Mouse (Mus musculus) stomach, embryonic 16.5 days (tissue): ENCODE measurements at regions not wholly inside any gene's neighbourhood (a gene's known extent, or its start where the extent isn't known, plus 50 kb on each side); places are given as distances from the start of the nearest gene placed in this dataset.
A peak's percentile ranks its signal among the peaks of the same experiment; 100 is the strongest.

Experiments used
- ATAC-seq: fragments of 200-750 bp; cut with Nextera tagmentation; 2 replicates; pipeline ENCODE4 v1.8.0; 2017; ENCODE audit warnings: moderate number of reproducible peaks, moderate TSS enrichment; ENCODE audit not compliant: insufficient read depth, low FRiP score
- H3K27ac ChIP-seq: fragments of 300-500 bp; sonication (generic); 2 replicates; pipeline ENCODE4 v1.5.1; 2014; ENCODE audit warnings: low read length
- H3K27me3 ChIP-seq: fragments of 300-500 bp; sonication (generic); 2 replicates; pipeline ENCODE4 v1.6.1; 2014; ENCODE audit warnings: low read length, control low read depth, mixed read lengths; ENCODE audit not compliant: control insufficient read depth, insufficient read depth
- H3K36me3 ChIP-seq: fragments of 300-500 bp; sonication (generic); 2 replicates; pipeline ENCODE4 v1.6.1; 2014; ENCODE audit warnings: low read length; ENCODE audit not compliant: control insufficient read depth, insufficient read depth
- H3K4me1 ChIP-seq: fragments of 300-500 bp; sonication (generic); 2 replicates; pipeline ENCODE4 v1.6.1; 2014; ENCODE audit warnings: low read length, control low read depth, mixed read lengths; ENCODE audit not compliant: control insufficient read depth, insufficient read depth
- H3K4me2 ChIP-seq: fragments of 300-500 bp; sonication (generic); 2 replicates; pipeline ENCODE4 v1.6.1; 2014; ENCODE audit warnings: low read depth, low read length, mixed read lengths
- H3K4me3 ChIP-seq: fragments of 300-500 bp; sonication (generic); replicated peaks from 2 replicates; pipeline ENCODE4 v1.5.1; 2014; ENCODE audit warnings: mild to moderate bottlenecking, low read length
- H3K9ac ChIP-seq: fragments of 300-500 bp; sonication (generic); 2 replicates; pipeline ENCODE4 v1.6.1; 2014; ENCODE audit warnings: low read length
- H3K9me3 ChIP-seq: fragments of 300-500 bp; sonication (generic); replicated peaks from 2 replicates; pipeline ENCODE4 v1.6.1; 2016; ENCODE audit warnings: low read length, control low read depth; ENCODE audit not compliant: control insufficient read depth
- WGBS: fragments of 180-500 bp; shearing (Covaris S2); extraction: QIAGEN DNeasy Blood & Tissue Kit; methylation state at CpG from one replicate; pipeline ENCODE4 v1.1.7; 2014; 5-methylcytosine and 5-hydroxymethylcytosine counted together

GRCm38 (mm10) chr13:55974105-55974504 lies 138.1 kb upstream of the Pitx1 start:
- H3K27ac ChIP-seq: peak overlapping the region; percentile 92
- ATAC-seq: peak; percentile 41; the same call in 1 of the 2 replicates

DNA sequence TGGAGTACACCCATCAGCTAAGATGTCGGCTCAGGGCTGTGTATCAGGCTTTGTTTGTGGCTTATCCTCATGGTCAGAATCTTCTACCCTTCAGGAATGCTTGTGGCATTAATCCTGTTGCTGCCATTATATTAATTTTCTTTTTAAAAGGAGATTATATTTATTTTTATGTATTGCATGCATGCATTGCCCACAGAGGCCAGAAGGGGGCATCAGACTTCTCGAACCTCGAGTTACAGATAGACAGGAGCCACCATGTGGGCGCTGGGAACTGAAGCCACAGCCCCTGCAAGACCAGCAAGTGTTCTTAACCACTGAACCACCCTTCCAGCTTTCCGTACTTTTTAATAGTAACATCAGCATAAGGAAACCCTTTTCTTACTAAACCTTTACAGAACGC lies 134.7 kb upstream of the Pitx1 start:
- H3K27me3 ChIP-seq: no peaks in the 10 kb centered on the region
- 82% methylated on average over 6 of the region's 6 CpGs for WGBS

More at GRCm38 (mm10) chr13:55974105-55974504, 138.1 kb upstream of the Pitx1 start:
- Histone ChIP-seq H3K4me1 (peaks cover 33% of the 10 kb centered on the region), H3K4me2 (peak overlapping the region; percentile 50; the same call in 1 of the 2 replicates), H3K4me3 (peak overlapping the region; percentile 26; the same call in 1 of the 2 replicates), H3K9me3 (no peaks in the 10 kb centered on the region), H3K36me3 (no peaks in the 10 kb centered on the region), H3K9ac (peak overlapping the region; percentile 63; the same call in 1 of the 2 replicates), H3K27me3 (no peaks in the 10 kb centered on the region)
- WGBS: 47% methylated on average over 5 of the region's 5 CpGs

GRCm38 (mm10) chr13:55969473-55969872 lies 133.5 kb upstream of the Pitx1 start:
- H3K27ac ChIP-seq: no peak overlapping the region
- ATAC-seq: no peak
- H3K4me2 ChIP-seq: no peak overlapping the region
- peaks cover 21% of the 10 kb centered on the region for H3K4me1 ChIP-seq
- no peaks in the 10 kb centered on the region for H3K9me3 ChIP-seq
- no peaks in the 10 kb centered on the region for H3K27me3 ChIP-seq
- H3K36me3 ChIP-seq: no peaks in the 10 kb centered on the region
- no peak overlapping the region for H3K9ac ChIP-seq
- 87% methylated on average over 4 of the region's 4 CpGs for WGBS
- no peak overlapping the region for H3K4me3 ChIP-seq

More for the DNA sequence above, 134.7 kb upstream of the Pitx1 start:
- Histone ChIP-seq H3K4me2 (no peak overlapping the region), H3K9me3 (no peaks in the 10 kb centered on the region), H3K9ac (no peak overlapping the region), H3K4me1 (peaks cover 24% of the 10 kb centered on the region), H3K27ac (no peak overlapping the region), H3K4me3 (no peak overlapping the region), H3K36me3 (no peaks in the 10 kb centered on the region)
- ATAC-seq: no peak

- Histone ChIP-seq H3K36me3 (no peaks in the 10 kb centered on the region), H3K4me1 (peaks cover 21% of the 10 kb centered on the region), H3K9me3 (no peaks in the 10 kb centered on the region), H3K27ac (peak overlapping the region; percentile 46), H3K4me2 (no peak overlapping the region), H3K27me3 (no peaks in the 10 kb centered on the region), H3K9ac (no peak overlapping the region), H3K4me3 (no peak overlapping the region)
- no peak for ATAC-seq
- WGBS: 79% methylated on average over 6 of the region's 6 CpGs
These were observed 131.2 kb upstream of the Pitx1 start for GRCm38 (mm10) chr13:55967151-55967550.

GRCm38 (mm10) chr13:55963005-55963620 lies 127.1 kb upstream of the Pitx1 start:
- 8% methylated on average over 22 of the region's 22 CpGs for WGBS
- Histone ChIP-seq H3K9me3 (no peaks in the 10 kb centered on the region), H3K27me3 (no peaks in the 10 kb centered on the region), H3K27ac (peak overlapping the region; percentile 88), H3K4me3 (peak overlapping the region; percentile 32), H3K4me1 (peaks cover 25% of the 10 kb centered on the region), H3K36me3 (no peaks in the 10 kb centered on the region), H3K4me2 (peak overlapping the region; percentile 53), H3K9ac (peak overlapping the region; percentile 54)
- peak; percentile 77 for ATAC-seq

- Histone ChIP-seq H3K9me3 (no peaks in the 10 kb centered on the region), H3K4me3 (peak overlapping the region; percentile 32), H3K4me2 (peak overlapping the region; percentile 53), H3K4me1 (peaks cover 26% of the 10 kb centered on the region), H3K27me3 (no peaks in the 10 kb centered on the region), H3K36me3 (no peaks in the 10 kb centered on the region), H3K27ac (peak overlapping the region; percentile 88), H3K9ac (peak overlapping the region; percentile 54)
- WGBS: 17% methylated on average over 18 of the region's 18 CpGs
- 0 out of 2 replicates have a peak, but pooled peaks have one; percentile 26 for ATAC-seq
These were observed 126.4 kb upstream of the Pitx1 start for GRCm38 (mm10) chr13:55962254-55962866.

DNA sequence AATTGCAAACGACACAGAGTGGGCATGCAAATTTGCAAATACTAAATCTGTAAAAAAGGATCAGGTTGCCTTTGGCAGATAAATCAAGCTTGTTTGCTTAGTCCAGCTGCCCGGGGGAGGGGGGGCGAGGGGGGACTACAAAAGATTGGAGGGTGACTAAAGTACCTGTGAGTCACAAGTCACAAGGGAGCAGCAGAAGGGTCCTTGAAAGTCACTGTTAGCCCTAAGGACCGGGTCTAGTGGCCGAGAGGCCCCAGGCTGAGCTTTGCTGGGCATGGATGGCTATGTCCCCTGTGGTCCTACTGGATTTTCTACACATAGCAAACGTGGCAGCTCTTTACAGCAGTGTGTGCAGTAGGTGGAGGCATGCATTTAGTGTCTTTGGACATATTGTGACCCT lies 118.4 kb upstream of the Pitx1 start:
- Histone ChIP-seq H3K9me3 (0 out of 2 replicates have a peak, but pooled peaks cover 4% of the 10 kb centered on the region), H3K4me1 (peaks cover 18% of the 10 kb centered on the region; the same call in 1 of the 2 replicates), H3K27me3 (no peaks in the 10 kb centered on the region), H3K4me2 (no peak overlapping the region), H3K36me3 (no peaks in the 10 kb centered on the region), H3K9ac (no peak overlapping the region), H3K4me3 (no peak overlapping the region), H3K27ac (no peak overlapping the region)
- WGBS: 65% methylated on average over 6 of the region's 6 CpGs
- ATAC-seq: no peak

GRCm38 (mm10) chr13:55953426-55953825 lies 117.4 kb upstream of the Pitx1 start:
- Histone ChIP-seq H3K4me2 (no peak overlapping the region), H3K4me3 (no peak overlapping the region), H3K9ac (no peak overlapping the region), H3K27ac (no peak overlapping the region), H3K9me3 (0 out of 2 replicates have a peak, but pooled peaks cover 4% of the 10 kb centered on the region), H3K36me3 (no peaks in the 10 kb centered on the region), H3K27me3 (no peaks in the 10 kb centered on the region), H3K4me1 (peaks cover 17% of the 10 kb centered on the region; the same call in 1 of the 2 replicates)
- 90% methylated on average over 2 of the region's 2 CpGs for WGBS
- ATAC-seq: no peak

- H3K4me2 ChIP-seq: no peak overlapping the region
- no peak overlapping the region for H3K4me3 ChIP-seq
- 70% methylated on average over 6 of the region's 6 CpGs for WGBS
- H3K4me1 ChIP-seq: 0 out of 2 replicates have a peak, but pooled peaks cover 4% of the 10 kb centered on the region
- no peaks in the 10 kb centered on the region for H3K36me3 ChIP-seq
- ATAC-seq: no peak
- H3K9me3 ChIP-seq: 0 out of 2 replicates have a peak, but pooled peaks cover 4% of the 10 kb centered on the region
- H3K27me3 ChIP-seq: no peaks in the 10 kb centered on the region
- no peak overlapping the region for H3K27ac ChIP-seq
- 0 out of 2 replicates have a peak overlapping the region, but pooled peaks have one; percentile 8 for H3K9ac ChIP-seq
These were observed 114.8 kb upstream of the Pitx1 start for GRCm38 (mm10) chr13:55950773-55951172.
